Mouse (Mus musculus) adrenal gland, postnatal 25 days (tissue): ENCODE data around the gene Tmem248. TPM values are rescaled to one million over a fixed set of nuclear protein-coding genes. Genes with fewer than 3 reads are reported as not detected.

Source experiments
- DNase-seq: peaks from one replicate; pipeline ENCODE4 v3.0.0; 2021; ENCODE audit warnings: mixed read lengths
- long read RNA-seq: library from polyadenylated mRNA; stranded (forward); transcript quantifications from one replicate; pipeline ENCODE4 v2.0.0, GENCODE M21; 2021
- total RNA-seq: library from RNA; stranded (reverse); gene quantifications from 2 replicates; pipeline ENCODE4 v1.2.3, GENCODE M21; 2021

Tmem248 gene
- 42.0 and 53.0 TPM in 2 replicates for total RNA-seq
- long read RNA-seq, transcript Tmem248-202 (7 exons, 3,570 nt) = major isoform, 59 of 74 reads
- long read RNA-seq, partial matches to known transcripts = 6 of 74 reads
- long read RNA-seq, other reads (novel, unspliced or antisense) = 9 of 74 reads

DNA sequence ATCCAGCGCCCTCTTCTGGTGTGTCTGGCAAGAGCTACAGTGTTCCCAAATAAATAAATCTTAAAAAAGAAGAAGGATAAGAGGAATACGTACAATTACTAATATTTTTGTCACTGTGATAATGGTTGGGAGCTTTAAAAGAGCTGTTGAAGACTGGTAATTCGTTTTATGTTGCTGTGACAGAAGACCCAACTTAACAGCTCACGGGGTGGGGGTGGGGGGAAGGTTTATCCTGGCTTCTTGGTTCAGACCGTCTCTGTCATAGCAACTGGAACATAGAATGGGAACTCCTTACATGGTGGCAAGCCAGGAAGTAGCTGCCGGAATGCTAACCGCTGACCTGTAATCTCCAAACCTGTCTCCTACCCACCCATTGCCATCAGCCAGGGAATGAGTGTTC is at the start of gene Tmem248:
Gene Tmem248, plus strand, starts transcription at position 301 of the 400 bp plus-strand sequence.
- DNase-seq = no peak

DNA sequence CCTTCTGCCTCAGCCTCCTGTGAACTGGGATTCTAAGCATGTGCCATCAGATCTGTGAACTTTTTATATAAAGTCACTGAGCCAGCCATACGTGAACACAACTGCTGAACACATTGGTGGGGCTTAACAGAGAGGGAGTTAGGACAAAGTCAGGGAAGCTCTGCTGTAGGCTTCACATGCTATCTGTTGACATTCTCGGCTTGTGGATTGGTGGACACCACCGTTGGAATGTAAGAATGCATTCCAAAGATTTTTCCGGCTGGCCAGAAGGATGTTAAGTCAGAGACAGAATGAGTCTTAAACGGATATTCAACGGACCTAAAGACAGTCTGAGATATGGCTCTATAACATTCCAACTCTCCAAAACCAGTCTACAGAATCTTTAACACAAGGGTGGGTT is 47.8 kb upstream of the Tmem248 start:
- DNase-seq = no peak

DNA sequence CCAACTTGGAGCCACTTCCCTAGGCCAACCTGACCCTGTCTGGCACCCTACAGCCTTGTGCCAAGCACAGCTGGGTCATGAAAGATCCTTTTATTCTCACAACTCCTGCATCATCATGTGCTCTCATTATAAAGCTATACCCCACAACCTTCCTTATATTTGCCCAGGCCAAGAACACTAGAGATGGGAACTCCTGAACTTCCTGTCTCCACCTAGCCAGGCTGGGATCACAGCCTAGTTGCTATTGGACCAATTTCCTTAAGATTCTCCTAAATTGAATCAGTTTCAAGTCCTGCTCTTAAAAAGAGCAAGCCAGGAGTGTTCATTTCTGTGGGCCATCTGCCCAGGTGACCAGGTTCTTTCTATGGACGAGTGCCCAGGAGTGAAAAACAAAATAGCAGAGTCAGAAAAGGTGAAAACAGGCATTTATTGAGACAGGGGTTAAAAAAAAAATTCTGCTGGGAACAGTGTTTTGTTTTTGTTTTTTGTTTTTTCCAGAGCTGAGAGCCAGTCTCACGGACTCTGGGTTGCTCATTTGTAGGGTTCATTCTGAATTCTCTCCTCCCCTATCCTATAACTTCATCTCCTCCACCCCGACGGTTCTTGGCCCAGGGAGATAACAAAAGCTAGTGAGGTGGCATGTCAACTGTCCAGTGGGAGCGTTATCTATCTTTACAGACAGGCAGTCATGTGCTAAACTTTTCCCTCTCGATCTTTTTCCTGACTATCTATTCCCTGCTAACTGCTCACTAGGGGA is 46.0 kb upstream of the Tmem248 start:
- no peak for DNase-seq

DNA sequence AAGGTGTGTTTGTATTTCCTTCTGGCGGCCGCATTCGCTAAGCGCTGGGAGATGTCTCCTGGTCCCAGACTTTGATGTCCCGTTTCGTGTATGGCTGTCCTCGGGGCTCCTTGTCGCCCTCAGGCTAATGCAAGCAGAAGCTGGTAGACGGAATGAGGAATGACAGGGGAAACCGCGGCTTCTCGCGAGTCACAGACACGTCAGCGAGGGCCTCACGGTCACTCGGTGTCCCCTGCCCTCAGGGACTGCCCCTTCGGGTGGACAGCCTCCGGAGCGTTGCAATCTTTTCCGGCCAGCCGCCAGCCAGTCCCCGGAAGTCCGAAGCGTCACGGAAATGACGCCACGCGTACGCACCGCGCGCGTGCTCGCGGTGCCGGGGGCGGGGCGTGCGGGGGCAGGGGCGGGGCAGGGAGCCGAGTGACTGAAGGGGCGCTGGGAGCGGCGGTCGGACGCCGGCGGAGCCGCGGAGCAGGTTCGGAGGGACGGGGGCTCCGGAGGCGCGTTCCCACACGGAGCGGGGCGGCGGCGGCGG is 45.4 kb upstream of the Tmem248 start, which contains the start of gene Rabgef1:
Gene Rabgef1, plus strand, starts transcription at position 376 of the 532 bp plus-strand sequence.
- peak; percentile 96 for DNase-seq

DNA sequence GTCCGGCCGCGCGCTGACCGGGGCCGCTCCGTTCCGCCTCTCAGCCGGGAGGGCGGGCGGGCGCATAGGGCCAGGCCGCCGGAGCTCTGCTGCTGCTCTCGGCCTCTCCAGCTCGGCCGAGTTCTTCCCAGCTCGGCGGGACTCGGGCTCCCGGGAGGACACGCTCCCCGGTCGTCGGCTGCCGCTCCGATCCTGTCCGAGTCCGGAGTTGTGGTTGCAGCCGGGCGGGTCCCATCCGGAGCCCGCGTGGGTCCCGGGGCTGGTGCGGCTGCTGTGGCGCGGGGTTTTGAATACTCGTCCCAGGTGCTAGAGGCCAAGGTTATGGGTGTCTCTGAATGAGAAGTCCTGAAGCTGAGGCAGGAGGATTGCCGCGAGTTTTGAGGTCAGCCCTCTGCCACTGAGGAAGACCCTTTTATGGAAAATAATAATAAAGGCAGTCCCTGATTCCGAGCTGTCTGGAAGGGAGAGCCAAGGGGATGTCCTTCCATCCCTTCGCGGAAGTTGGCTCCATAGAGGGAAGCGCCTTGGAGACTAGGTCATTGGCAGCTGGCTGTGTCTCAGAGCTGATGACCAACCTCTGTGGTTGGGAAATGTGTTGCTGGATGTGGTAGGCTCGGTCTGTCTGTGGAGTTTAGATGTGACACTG is 44.8 kb upstream of the Tmem248 start:
- DNase-seq = peak; percentile 42

DNA sequence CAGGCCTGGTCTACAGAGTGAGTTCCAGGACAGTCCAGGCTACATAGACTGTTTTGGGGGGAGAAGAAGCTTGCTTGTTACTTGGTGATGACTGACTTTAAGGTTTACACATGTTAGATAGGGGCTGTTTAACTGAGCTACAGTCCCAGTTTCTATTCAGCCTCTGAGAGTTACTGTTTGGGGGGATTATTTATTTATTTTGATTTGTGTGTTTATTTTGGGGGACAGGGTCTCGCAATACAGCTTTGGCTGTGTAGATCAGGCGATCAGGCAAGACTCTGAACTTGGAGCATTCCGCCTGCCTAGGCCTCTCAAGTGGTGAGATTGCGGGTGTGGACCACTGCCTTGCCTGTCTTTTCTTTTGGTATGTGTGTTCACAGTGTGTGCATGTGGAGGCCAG is 43.9 kb upstream of the Tmem248 start:
- DNase-seq = no peak

DNA sequence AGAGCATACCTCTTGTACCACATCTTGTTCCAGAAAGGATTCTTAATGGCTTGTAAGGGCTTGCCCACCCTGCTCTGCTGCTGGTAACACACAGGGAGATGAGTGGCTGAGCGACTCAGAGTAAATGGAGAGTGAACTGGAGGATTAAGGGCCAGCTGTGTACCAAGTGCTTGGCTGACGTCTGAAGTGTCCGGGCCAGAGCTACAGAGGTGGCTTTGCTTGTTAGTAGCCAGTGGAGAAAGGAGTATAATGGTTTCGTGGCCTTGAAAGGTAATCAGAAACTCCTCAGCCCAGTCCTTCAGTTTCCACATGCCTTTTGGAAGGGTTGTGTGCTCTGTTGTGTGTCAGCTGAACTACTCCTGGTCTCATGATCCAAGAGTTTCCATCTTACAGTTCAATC is 39.0 kb upstream of the Tmem248 start:
- DNase-seq = no peak

DNA sequence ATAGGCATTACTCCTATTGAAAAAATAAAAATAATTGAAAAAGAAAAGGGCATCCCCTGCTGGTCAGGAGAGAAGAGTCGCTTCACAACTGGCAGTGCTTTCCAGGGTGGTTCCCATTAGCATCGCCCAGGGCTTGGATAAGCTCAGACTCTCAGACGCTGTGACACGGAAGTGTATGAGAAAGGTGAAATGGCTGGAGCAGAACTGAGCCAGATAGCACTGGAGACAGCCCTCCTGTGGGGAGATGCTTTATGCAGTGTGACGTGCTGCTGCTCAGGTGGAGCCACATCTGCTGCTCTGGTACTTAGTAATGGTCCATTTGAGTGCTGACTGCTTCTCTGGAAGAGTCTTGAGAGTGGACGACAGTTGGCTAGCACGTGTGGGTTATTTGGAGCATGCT is 36.5 kb upstream of the Tmem248 start:
- DNase-seq = no peak

DNA sequence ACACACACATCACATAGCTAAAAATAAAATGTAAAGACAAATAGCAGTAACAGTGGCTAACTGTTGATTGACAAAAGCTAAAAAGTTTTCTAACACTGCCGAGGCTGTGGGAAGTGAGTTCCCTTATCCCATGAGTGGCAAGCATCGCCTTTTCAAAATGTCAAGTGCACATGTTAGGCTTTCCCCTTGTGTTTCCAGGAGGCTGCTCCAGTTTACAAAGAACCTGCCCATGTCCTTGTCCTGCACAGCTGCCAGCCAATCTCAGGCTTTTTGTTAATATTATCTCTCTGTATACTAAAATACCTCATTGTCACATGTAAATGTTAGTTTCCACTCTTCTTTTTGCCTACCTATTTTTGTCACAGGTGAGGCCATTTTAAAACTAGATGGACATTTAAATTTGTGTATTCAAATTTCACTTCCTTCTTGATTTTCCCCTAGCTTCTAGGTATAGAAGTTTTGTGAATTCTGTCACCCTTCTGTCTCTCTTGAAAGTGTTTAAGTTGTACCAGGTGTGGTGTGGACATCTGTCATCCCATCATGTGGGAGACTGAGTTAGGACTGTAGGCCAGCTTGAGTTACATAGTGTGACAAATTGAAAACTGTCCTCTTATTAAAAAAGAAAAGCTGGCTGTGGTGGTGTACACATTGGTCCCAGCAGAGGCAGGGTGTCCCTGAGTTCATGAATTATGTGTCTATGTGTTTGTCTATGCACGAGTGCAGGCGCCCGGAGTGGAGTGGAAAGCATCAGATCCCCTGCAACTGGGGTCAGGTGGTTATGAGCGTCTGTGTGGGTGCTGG is 34.9 kb upstream of the Tmem248 start:
- no peak for DNase-seq

DNA sequence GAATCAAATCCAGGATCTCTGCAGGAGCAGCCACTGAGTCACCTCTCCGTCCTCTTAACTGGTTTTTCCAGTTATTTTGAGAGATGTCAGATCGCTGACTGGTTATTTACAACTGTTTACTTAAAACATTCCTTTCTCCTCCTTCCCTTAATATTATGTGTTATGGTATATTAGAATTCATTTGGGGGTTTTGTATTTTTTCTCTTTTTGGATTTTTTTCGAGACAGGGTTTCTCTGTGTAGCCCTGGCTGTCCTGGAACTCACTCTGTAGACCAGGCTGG is 34.4 kb upstream of the Tmem248 start:
- no peak for DNase-seq

DNA sequence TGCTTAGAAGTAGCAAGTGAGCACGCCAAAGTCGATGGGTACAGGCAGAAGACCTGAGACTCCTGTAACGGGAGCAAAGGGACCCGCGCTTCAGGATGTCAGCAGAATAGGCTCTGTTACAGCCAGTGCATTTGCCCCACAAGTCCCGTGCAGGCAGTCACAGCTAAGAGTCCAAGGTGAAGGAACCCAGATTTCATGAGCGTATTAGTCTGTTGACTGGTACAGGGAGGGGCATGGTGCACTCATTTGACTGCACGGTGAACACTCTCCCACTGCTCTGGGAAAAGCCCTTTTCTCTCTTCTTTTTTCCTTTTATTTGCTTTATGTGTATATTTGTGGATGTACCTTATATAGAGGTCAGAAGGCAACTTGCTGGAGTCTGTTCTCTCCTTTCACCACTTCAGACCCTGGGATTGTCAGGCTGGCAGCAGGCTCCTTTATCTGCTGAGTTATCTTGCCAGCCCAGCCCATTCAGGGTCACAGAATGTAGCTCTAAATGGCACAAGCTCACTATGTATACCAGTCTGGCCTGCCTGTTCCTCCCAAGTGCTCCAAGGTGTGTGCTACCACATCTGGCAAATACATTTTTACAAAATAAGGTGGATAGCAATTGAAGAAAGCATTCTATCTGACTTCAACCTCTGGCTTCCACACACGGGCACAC is 32.6 kb upstream of the Tmem248 start:
- peak; percentile 35 for DNase-seq

DNA sequence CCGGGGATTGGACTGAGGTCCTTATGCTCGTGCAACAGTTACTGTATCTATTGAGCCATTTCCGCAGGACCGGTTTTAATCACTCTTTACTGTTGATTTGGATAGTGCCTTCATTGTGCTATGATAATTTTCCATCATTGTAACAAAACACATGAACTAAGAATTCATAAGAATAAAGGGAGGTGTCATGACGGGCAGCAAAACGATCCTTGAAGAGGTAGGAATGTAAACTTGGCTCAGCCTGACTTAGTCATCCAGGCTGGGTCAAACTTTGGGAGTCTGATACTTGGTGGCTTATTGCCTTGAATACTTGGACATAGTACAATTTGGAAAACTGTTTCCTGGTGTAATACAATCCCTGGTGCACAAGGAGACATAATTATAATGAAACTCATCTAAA is 31.6 kb upstream of the Tmem248 start:
- no peak for DNase-seq

DNA sequence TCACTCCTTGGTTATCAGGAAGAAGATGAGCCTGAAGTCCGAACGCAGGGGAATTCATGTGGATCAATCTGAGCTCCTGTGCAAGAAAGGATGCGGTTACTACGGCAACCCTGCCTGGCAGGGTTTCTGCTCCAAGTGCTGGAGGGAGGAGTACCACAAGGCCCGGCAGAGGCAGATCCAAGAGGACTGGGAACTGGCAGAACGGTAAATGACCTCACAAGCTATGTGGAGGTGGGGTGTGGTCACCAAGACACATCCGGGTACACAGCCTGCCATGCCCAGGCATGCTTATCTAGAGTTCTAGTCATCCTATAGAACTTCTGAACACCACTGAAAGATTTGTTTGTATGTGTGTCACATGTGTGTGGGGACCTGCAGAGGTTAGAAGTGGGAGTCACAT is 29.5 kb upstream of the Tmem248 start:
- no peak for DNase-seq

DNA sequence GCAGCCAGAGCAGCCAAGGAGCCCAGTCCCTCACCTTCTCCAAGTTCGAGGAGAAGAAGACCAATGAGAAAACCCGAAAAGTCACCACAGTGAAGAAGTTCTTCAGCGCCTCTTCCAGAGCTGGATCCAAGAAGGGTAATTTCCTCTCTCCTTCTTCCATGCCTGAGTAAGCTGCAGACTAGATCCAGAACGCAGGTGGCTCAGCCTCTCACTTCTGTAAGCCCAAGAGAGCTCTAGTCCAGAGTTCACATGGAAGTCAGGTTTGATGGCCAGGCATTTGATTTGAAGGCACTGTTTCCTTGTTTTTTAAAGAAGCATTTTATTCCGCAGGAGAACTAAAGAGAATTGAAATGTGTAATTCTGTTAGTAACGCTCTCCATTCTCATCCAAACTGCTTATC is 26.0 kb upstream of the Tmem248 start:
- no peak for DNase-seq

DNA sequence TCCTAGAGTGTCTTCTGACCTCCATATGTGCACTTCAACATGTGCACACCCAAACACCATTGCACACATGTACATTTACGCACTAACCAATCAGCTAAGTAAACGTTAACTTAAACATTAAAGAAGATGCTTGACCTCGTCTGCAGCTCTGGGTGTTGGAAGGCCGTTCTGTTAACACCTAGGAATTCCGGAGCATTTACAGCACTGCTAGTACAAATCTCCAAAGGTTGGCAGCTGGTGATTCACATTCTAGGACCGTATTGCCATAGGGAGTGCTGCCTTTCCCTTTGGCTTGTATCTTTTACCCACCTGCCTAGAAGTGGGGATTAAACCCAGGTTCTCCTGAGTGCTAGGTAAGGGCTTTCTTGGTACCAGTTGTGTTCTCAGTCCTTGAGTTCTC is 25.0 kb upstream of the Tmem248 start:
- DNase-seq = no peak

DNA sequence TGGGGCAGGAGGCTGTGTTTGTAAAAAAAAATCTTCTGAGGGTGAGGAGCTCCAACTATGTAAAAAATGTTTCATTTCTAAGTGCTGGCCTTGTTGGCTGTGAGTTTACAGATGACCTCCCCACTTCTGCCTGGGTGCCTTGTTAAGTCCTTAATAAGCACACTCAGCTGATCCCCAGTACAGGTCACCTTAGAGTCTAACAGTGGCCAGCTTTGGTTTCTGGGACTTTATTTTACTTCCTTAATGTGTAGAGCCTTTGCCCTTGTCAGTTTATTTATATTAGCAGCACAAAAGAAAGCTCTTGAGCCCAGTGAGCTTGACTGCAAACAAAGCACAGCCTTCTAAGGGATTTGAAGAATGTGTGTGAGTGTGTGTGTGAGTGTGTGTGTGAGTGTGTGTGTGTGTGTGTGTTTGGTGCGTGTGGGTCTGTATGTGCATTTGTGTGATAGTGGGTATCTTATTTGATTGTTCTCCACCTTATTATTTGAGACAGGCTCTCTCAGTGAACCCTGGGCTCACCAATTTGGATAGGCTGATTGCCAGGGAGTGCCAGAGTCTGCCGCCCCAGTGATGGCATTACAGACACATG is 24.4 kb upstream of the Tmem248 start:
- no peak for DNase-seq

DNA sequence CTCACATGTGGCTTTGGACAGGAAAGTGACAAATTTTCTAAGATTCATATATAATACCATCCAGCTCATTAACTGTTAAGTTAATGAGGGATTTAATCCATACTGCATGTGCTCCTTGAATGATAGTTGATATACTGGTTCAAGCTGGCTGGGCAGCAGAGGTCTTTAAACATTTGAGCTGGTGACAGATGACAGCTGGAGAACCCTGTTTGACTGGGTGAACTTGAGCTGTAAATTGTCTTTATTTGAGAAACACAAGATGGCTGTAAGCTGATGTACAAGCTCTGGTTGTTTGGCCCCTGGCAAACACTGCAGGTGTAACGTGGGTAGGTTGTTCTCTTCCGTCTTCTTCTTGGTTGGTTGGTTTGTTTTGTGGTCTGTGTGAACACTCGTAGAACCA is 23.1 kb upstream of the Tmem248 start:
- DNase-seq = no peak

DNA sequence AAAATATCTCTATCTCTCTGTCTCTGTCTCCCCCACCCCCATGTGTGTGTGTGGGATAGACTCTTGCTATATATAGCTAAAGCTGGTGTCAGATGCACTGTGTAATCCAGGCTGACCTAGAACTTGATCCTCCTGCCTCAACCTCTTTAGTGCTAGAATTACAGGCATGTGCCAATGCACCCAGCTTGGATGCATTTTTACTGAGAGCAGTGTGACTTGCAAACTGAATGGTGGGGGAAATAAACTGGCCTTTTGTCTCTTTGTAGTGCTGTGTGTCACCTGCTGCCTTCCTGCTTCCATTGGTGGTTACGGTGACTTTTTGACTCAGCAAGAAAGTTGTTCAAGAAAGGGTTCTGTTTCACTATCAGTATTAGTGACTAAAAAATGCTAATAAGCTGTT is 20.6 kb upstream of the Tmem248 start:
- DNase-seq = no peak

DNA sequence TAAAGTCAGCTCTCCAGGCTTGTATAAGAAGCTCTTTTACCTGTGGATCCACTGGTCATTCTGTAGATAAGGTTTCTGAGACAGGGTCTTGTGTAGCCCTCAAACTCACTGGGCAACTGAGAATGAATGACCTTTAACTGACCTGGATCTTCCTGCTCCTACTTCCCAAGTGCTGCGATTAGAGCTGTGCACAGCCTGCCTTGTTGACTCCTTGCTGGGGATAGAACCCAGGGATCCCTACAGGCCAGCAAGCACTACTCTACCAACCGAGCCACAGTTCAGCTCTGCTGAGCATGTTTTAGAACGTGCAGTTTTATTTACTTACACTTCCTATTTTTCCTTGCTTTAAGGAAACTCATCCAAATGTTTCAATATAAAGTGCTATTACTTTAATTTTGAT is 19.4 kb upstream of the Tmem248 start:
- DNase-seq = no peak

DNA sequence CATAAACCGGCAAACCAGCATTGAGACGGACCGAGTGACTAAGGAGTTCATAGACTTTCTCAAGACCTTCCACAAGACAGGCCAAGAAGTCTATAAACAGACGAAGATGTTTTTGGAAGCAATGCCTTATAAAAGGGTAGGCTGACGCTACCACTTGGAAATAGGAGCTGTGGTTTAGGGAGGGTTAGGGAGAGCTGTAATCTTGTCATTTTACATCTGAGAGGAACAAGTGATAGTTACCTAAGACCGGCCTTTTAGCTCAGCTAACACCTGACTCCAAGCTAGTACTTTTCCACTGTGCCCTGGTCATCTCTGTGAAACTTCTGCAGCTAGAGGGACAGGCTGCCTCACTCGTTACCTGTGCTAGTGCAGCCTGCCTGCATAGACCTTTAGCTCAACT is 18.9 kb upstream of the Tmem248 start:
- DNase-seq = no peak

DNA sequence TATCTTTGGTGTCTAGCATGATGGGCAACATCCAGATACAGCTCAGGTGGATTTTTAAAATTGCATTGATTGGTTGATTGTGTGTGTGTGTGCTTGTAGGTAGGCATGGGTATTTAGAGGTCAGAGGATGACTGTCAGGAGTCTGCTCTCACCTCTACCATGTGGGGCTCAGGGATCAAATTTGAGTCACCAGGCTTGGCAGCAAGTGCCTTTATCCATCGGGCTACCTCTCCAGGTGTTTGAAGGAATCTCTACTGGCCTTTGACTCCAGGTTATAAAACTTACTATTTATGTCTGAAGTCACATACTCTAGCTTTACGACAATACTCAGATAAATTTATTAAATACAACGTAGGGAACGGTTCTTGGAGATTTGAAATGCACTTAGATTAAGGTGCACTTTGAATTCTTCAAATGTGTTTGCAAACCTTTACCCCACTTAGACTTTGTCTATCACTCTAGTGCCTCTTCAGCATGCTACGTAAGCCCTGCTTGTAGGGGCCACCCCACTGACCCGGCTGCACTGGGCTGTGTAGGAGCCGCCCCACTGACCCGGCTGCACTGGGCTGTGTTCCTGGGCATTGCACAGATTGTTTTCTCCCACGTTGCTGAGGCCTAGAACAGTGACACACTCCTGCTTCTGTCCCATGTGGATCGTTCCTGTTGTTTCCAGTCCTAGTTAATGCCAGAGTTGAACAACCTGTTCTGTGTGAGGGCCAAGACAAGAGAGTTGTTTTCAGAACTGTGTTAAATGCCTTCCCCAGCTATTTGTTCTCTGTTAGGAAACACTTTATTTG is 16.4 kb upstream of the Tmem248 start:
- no peak for DNase-seq
